Mouse (Mus musculus): ENCODE results near the gene Orc5.

The Orc5 gene

GRCm38 (mm10) chr5:22550033-22550551 is at the start of gene Orc5:
Orc5 (minus strand) TSS chr5:22550429.
- in situ Hi-C loops (cut with MboI), result no loop called here

- in situ Hi-C loops (cut with MboI), result no loop called here
Measured at GRCm38 (mm10) chr5:22596981-22597380, 46.8 kb upstream of the Orc5 start.

GRCm38 (mm10) chr5:22589370-22589966 is 39.2 kb upstream of the Orc5 start:
- in situ Hi-C loops (cut with MboI), result no loop called here

GRCm38 (mm10) chr5:22587492-22587891 is 37.3 kb upstream of the Orc5 start:
- in situ Hi-C loops (cut with MboI), result no loop called here

- in situ Hi-C loops (cut with MboI), result no loop called here
Measured at GRCm38 (mm10) chr5:22584556-22584955, 34.3 kb upstream of the Orc5 start.

- in situ Hi-C loops (cut with MboI), result no loop called here
Measured at GRCm38 (mm10) chr5:22578011-22578410, 27.8 kb upstream of the Orc5 start.

- in situ Hi-C loops (cut with MboI), result no loop called here
Measured at GRCm38 (mm10) chr5:22574751-22575150, 24.5 kb upstream of the Orc5 start.

- in situ Hi-C loops (cut with MboI), result no loop called here
Measured at GRCm38 (mm10) chr5:22574161-22574560, 23.9 kb upstream of the Orc5 start.

GRCm38 (mm10) chr5:22573696-22574095 is 23.5 kb upstream of the Orc5 start:
- in situ Hi-C loops (cut with MboI), result no loop called here

GRCm38 (mm10) chr5:22572881-22573280 is 22.7 kb upstream of the Orc5 start:
- in situ Hi-C loops (cut with MboI), result no loop called here

GRCm38 (mm10) chr5:22572456-22572855 is 22.2 kb upstream of the Orc5 start:
- in situ Hi-C loops (cut with MboI), result no loop called here

- in situ Hi-C loops (cut with MboI), result no loop called here
Measured at GRCm38 (mm10) chr5:22565708-22566107, 15.5 kb upstream of the Orc5 start.

GRCm38 (mm10) chr5:22559801-22560200 is 9.6 kb upstream of the Orc5 start:
- in situ Hi-C loops (cut with MboI), result no loop called here

GRCm38 (mm10) chr5:22557491-22558113 is 7.4 kb upstream of the Orc5 start:
- in situ Hi-C loops (cut with MboI), result no loop called here

GRCm38 (mm10) chr5:22556713-22557112 is 6.5 kb upstream of the Orc5 start:
- in situ Hi-C loops (cut with MboI), result no loop called here

GRCm38 (mm10) chr5:22552233-22552765 is 2.1 kb upstream of the Orc5 start:
- in situ Hi-C loops (cut with MboI), result no loop called here

GRCm38 (mm10) chr5:22549366-22550032 is 730 bp downstream of the Orc5 start:
- in situ Hi-C loops (cut with MboI), result no loop called here

GRCm38 (mm10) chr5:22548556-22549161 is 1.6 kb downstream of the Orc5 start:
- in situ Hi-C loops (cut with MboI), result no loop called here

- in situ Hi-C loops (cut with MboI), result no loop called here
Measured at GRCm38 (mm10) chr5:22546536-22546935, 3.7 kb downstream of the Orc5 start.

- in situ Hi-C loops (cut with MboI), result no loop called here
Measured at GRCm38 (mm10) chr5:22545305-22545704, 4.9 kb downstream of the Orc5 start.

- in situ Hi-C loops (cut with MboI), result no loop called here
Measured at GRCm38 (mm10) chr5:22542676-22543075, 7.6 kb downstream of the Orc5 start.

GRCm38 (mm10) chr5:22538996-22539600 is 11.1 kb downstream of the Orc5 start:
- in situ Hi-C loops (cut with MboI), result no loop called here
